Mouse (Mus musculus) adipocyte (in vitro differentiated cells): Measurements from ENCODE around the gene Rbm43.

Experiments
- DNase-seq: peaks from one replicate; pipeline ENCODE4 v3.0.0-alpha.2; 2016; ENCODE audit warnings: low spot score

Gene Rbm43

GRCm38 (mm10) chr2:51934574-51935334 is at the start of gene Rbm43:
TSS of gene Rbm43 (minus strand) at chr2:51935163.
- DNase-seq: peak; percentile 72

DNA sequence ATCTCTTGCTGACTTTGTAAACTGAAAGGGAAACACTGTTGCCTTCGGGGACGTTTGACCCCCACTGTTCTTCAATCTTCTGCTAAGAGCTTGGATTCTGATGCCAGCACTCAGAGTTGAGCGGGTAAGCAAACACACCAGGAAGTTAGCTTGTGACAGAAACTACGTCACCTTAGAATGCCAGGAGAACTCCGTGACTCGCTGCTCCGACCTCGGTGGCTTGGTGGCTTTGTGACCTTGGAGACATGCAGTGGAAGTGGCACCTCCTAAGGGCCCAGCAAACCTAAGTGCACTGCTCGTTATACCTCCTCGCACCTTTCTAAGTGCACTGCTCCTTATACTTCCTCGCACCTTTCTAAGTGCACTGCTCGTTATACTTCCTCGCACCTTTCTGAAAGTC is 47.3 kb upstream of the Rbm43 start:
- DNase-seq: no peak

GRCm38 (mm10) chr2:51981630-51982029 is 46.7 kb upstream of the Rbm43 start:
- DNase-seq: no peak

- DNase-seq: no peak
These were observed 38.5 kb upstream of the Rbm43 start, which contains the start of gene Nmi for GRCm38 (mm10) chr2:51973410-51973968. TSS of gene Nmi (minus strand) at chr2:51973494.

DNA sequence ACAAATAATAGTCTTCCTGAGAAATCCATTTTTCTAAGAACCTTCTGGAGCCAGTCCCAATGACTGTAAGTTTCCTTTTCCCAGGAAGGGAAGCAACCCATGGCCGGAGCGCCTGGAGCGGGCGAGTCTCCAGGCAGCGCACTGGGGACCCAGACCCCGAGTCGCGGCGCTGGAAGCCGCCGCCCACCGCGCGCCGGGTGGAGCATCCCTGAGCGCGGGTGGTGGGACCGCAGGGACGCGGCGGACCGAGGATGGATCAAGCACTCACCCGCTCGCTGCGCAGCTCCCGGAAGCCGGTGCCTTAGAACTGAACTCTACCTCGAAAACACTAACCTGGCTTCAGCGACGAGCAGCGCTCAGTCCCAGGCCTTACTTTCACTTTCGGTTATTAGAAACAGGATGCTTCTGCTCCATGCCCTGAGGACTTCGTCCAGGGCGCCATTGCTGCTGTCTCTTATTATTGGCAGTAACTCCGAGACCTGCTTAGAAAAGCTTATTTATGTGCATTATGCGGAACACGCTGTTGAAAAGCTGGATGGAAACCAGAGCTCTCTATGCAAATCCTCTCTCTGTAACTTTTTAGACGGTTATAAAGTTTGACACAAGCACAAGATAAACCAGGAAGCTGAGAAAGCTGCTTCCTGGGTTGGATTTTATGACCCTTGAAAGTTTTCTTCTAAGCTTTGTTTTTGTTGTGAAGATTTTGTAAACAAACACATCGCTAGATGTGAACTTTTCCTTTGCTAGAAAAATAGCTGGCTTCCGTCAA is 37.9 kb upstream of the Rbm43 start:
- DNase-seq: peak; percentile 68

DNA sequence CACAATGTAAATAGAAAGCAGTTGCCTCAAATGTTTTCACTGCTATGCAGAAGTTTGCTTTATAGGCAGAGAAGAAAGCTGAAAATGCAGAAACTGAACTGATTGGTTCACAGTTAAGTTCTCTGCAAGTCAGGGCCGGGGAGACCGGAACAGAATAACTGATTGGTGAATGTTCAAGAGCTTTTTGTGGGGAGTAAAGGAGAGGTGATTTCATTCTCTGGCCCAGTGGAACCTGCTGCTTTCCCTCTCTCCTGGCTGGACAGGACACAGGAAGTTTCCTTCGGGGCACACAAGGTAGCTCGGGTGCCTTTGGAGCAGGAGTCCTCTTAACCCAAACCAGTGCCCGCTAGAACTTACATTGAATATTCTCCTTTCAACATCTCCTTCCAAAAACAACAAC is 37.2 kb upstream of the Rbm43 start:
- peak; percentile 67 for DNase-seq

DNA sequence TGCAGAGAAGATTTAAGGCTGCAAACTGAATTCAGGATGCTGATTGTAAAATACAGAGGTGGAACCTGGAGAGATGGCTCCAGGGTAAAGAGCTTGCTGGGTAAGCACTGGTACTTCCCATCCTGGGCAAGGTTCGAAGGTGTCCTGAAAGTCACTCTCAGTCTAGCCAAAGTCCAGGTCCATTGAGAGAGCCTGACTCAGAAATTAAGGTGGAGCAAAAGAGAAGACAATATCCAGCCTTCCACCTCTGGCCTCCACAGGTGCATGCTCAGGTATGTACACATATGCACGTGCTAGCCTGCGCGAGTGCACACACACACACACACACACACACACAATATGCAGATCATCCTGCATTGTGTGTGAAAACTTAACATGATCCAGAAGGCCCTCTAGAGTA is 35.9 kb upstream of the Rbm43 start:
- no peak for DNase-seq

DNA sequence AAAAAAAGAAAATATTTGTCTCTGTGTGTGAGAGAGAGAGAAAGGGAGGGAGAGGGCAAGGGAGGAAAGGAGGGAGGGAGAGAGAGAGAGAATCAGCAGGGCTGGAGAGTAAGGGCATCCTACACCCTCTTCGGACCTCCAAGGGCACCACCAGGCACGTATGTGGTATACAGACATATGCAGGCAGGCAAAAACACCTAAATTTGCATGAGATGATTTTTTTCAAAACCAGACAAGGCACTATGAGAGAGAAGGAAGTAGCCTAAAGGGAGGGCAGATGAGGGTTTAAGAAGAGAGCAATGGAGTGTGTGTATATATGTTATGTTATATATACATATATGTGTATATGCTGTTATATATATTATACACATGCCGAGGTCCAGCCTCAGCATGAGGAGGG is 32.3 kb upstream of the Rbm43 start:
- no peak for DNase-seq

DNA sequence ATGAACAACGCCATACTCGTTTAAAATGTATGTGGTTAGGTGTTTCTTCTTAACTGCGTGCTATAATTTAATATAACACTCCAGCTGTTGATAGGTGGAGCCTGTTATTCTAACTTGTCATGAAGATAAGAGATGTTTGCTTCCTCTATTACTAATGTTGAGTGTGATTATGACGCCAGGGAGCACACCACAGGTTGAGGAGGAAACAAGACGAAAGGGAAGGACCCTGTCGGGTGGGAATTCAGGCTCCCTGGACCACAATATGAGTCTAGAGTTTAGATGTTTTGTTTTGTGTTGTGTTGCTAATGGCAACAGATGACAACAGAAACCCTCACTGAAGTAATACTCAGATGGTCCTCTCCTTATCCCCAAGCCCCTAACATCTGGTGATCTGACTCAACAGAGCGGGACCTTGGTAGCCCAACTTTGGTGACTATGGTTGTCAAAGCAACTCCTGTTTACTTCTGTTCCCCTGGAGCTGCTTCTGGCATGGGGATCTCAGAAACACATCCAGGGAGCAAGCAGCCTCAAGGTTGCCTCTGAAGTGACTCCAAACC is 18.8 kb upstream of the Rbm43 start:
- DNase-seq: no peak

DNA sequence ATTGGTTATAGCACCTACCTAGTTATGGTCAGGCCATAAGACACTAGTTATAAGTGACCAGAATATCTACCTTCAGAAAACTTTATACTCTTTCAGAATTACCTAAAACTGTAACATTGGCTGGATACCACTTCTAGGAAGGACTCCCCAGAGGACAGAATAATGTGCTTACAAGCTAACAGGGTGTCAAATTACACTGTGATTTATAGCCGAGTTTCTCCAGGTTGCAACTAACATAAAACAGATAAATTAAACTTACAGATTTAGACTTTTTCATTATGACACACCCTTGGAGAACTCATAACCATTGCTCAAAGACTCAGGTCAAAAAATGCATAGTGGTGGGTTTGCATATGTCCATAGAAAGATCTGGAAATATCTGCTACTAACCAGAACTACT is 15.9 kb upstream of the Rbm43 start:
- DNase-seq: no peak

DNA sequence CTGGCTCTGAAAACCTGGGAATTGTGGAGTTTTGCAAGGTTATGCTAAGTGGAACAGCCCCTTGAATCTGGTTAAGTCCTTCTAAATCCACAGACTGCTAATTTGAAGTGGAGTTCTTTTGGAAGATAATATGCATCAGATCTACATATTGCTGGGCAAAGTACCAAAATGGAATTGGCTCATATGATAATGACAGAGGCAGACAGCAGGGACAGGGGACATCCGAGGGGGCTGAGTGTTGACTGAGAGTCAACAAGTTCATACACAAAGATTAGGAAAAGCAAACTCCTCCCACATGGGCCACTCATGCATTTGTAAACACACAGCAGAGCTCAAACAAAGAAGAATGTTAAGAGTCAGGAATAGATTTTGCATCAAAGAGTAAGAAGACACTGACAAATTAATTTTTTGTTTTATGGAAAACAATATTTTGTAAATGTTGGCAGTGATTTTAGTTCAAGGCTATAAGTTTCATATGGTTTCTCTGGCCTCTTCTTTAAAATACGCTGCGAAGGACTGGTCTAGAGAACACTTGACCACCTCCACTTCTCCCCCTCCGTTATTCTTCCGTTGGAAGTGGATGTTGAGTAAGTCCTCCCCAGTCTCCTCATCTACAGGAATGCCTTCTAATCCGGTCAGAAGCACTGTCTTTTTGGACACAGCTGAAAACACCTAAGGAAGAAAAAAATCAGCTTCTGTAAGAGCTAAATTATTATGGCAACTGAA is 13.3 kb upstream of the Rbm43 start:
- no peak for DNase-seq

- no peak for DNase-seq
These were observed 10.8 kb upstream of the Rbm43 start for GRCm38 (mm10) chr2:51945812-51946211.

DNA sequence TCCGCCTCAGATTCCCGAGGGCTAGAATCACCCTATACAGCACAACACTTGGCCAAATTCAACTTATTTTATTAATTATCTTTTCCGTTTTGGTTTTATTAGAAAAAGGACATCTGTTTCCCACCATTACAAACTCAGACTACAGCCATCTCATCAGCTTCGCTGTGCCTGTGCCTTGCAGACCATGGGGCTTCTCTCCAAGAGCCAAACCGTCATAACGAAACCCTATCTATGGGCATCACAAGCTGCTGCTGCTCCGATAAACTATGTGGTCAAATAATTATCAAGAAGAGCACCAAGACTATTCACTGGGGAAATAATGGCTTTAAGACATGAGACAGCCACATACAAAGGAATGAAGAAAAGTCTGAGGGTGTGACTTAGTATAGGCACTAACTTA is 6.9 kb upstream of the Rbm43 start:
- no peak for DNase-seq

GRCm38 (mm10) chr2:51938750-51939149 is 3.8 kb upstream of the Rbm43 start:
- no peak for DNase-seq

- DNase-seq: peak; percentile 16
These were observed 2.0 kb upstream of the Rbm43 start for GRCm38 (mm10) chr2:51937004-51937403.

- no peak for DNase-seq
These were observed 1.6 kb upstream of the Rbm43 start for GRCm38 (mm10) chr2:51936585-51936984.

DNA sequence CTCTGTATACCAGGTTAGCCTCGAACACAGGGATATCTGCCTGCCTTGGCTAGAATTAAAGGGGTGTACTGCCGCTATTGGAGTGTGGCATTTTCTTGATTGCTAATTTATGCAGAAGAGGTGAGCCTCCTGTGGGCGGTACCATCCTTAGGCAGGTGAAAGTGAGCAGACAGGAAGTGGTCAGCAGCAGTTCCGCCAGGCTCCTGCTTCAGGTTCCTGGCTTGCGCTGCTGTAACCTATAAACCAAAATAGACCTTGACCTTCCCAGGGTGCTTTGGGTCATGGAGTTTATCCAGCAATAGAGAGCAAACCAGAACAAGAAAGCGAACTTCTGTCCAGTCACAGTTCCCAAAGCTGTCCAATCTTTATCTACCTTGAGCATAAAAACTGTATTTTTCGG is 958 bp upstream of the Rbm43 start:
- no peak for DNase-seq

GRCm38 (mm10) chr2:51933341-51934134 is 1.4 kb downstream of the Rbm43 start:
- DNase-seq: no peak

DNA sequence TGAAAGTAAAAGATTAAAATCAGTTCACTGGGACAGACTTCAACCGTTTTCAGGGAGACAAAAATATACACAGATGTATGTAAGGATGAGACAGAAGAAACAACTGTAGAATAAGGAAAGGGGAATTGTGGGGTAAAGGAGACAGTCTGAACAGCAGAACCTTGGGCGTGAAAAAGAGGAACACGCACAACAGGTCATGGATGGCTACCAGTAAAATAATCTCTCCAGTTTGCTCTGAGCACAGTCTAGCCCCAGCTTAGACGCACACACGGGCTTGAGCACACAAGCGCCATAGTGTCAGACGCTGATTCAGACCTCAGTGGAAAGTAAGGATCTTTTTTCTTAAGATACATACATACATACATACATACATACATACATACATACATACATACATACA is 3.7 kb downstream of the Rbm43 start:
- no peak for DNase-seq

GRCm38 (mm10) chr2:51914944-51915680 is 19.9 kb downstream of the Rbm43 start:
- DNase-seq: peak; percentile 91

- no peak for DNase-seq
These were observed 20.4 kb downstream of the Rbm43 start for GRCm38 (mm10) chr2:51914532-51914931.
